Mouse (Mus musculus) ZHBTc4 (cell line): Measurements from ENCODE around the gene Slc22a6.

Source experiments
- DNase-seq: peaks from one replicate; pipeline ENCODE4 v3.0.0-alpha.2; 2011; ENCODE audit warnings: low read depth, low spot score

The Slc22a6 gene

DNA sequence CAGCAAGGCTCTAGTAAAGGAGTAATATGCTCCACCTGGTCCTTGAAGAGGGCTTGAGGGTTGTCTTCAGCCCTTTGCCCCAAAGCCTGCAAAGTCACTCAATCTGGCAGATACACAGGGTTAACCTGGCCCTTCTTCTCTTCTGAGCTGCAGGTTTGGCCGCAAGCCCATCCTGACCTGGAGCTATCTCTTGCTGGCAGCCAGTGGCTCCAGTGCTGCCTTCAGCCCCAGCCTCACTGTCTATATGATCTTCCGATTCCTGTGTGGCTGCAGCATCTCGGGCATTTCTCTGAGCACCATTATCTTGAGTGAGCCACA, 12.6 kb upstream of the Slc22a6 start:
- DNase-seq = no peak

DNA sequence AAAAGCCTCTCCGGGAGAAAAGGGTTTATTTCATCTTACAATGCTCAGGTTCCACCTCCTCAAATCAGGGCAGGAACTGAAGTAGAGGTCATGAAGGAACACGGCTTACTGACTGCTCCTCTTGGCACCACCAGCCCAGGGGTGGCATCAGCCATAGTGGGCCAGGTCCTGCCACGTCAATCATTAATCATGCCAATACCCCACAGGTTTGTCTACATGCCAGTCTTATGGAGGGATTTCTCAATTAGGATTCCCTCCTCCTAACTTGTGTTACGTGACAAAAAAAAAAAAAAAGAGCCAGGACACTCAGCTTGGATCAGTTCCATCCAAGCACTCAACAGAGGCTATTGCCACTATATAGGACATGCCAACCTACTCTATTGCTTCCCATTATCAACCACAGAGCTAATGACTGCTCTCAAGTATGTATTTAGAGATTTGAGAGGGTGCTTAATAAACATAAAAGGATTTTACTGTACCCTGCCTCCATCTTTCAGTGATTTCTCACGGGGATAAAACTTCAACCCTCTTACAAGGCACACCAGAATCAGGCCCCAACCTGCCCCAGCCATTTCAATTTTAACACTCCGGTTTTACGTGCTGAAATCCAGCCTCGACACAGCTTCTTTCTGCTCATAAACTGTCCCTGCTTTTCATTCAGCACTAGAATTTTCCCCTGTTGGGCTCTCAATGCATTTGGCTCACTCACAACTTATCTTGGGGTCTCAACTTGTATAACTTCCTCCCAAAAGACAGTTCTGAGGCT, 6.3 kb upstream of the Slc22a6 start:
- no peak for DNase-seq

DNA sequence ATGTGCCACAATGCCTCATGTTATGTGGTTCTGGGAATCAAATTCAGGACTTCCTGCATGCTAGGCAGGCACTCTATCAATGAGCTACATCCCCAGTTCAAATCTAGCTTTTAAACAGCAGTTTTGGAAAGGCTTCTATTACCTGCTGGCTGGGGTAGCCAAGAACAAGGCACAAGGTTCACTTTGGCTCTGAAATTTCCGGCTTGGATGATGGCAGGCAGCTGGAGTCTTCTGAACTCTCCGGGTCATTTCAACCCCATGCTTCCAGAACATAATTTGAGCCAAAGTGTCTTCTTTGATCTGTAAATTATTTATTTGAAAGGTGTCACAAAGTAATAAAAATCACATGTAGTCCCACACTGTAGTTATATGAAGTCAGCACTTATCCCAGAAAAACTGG, 4.7 kb upstream of the Slc22a6 start:
- no peak for DNase-seq

DNA sequence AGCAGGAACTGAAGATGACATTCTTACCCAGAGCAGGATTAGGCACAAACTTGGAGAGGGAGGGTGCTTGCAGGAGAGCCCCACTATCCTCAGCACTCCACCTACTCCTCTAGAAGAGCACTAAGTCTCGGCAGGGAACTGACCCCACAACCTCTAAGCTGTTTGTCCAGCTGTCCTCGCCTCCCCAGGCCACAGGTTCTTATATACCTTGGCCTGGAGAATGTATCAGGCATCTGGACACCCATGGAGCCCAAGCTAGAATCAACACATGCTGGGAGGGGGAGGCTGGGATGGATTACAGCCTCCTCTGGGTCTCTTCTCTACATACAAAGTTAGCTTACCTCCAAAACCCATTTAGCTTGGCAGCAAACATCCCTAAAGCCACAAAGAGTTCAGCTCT, 3.5 kb upstream of the Slc22a6 start:
- DNase-seq = no peak

DNA sequence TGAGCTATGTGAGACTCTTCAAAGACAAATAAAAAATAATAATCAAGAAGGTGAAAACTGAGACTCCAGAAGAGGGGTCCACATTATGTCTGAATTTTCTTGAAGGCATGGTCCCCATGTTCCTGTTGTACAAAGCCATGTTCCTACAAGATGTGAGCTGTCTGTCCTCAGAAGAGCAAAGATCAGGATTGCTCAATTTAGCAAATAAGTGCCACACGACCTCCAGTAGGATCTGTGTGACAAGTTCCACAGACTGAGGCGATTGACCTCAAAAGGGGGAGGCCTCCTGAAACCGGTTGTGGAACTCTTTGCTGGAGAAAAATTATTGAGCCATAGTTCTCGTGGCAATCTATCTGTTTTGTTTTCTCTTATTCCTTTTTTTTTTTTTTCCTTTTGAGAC, 1.5 kb upstream of the Slc22a6 start:
- DNase-seq = no peak

DNA sequence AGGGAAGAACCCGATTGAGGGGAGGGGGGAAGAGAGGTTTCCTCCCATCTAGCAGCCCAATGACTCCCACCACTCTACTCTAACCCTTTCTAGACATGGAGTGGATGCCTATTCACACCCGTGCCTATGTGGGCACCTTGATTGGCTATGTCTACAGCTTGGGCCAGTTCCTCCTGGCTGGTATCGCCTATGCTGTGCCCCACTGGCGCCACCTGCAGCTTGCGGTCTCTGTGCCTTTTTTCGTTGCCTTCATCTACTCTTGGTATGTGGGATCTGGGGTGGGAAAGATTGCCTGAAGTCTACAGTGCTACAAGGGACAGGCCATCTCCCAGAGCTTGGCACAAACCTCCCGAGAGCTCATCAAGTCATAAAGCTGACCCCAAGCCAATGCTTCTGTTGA, 3.3 kb downstream of the Slc22a6 start:
- peak; percentile 4 for DNase-seq

DNA sequence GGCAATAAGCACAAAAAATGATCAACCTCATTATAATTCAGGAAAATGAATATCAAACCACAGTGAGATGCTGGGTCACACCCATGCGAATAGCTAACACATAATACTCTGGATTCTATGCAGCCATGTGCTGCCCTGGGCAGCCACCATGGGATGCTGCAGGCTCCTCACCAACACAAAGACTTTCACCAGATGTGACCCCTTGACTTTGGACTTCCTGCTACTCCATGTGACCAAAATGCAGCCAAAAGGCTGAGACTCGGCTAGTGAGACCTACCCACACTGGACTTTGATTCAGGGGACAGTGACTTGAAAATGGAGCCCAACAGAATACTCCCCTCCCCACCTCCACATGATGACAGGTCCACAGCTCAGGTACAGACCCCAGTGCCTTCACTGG, 12.4 kb downstream of the Slc22a6 start:
- DNase-seq = no peak

DNA sequence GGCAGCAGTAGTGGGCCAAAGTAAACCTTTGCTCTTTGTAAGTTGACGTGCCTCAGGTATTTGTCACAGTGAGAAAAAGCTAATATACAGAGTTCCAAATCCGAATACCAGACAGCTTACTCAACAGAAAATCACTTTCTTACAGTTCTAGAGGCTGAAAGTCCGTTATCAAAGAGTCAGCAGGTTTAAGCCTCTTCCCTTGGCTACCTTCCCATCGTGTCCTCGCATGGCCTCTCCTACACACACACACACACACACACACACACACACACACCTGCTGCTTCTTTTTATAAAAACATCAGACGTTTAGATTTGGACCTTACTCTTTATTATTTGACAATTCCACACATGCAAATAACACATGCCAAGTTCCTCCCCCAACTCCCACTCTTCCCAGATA, 13.0 kb downstream of the Slc22a6 start:
- DNase-seq = no peak

DNA sequence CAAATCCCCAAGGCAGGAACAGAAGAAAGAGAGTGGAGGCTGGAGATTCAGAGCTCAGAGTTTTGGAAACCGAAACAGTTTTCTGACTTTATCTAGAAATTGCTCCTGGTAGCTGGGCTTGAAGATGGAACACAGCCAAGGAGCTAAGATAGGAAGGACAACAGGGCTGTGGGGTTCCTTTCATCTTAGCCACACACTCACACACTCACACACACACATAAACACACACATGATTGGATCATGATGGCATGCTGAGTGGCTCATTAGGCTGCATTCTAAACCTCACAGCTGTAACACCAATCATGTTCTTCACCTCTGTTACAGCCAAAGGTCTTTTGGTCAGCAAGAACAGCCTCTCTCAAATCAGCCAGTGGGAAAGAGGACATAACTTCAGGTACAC, 14.2 kb downstream of the Slc22a6 start:
- DNase-seq = no peak

DNA sequence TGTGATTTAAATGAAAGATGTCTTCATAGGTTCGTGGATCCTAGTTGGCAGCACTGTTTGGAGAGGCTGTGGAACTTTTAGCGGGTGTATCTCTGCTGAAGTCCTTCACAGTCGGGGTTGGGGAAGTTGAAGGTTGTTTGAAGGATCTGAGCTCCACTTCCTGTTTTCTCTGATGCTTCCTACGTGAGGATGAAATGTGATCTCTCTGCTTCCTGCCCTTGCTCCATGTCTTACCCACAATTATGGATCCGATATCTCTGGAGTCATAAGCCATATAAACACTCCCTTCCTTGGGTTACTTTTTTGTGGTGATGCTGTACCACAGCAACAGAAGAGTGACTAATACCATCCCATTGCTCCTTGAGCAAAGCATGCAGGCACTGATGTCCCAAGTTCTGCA, 24.2 kb downstream of the Slc22a6 start:
- DNase-seq = no peak

DNA sequence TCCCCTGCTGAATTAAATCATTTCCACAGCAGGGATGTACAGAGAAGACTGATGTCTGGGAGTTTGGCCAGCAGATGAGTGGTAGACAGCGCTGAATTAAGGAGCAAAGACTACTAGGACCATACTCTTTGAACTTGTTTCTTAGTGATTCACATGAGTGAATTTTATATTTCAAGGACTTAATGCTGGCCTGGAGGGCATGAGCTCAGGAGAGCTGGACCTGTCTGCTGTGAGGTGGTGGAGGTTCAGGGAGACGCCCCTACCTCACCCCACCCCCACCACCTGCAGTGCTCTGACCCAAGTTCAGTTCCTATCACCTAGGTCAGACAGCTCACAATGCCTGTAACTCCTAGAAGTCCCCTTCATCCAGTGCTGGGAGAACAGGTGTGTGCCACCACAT, 28.6 kb downstream of the Slc22a6 start:
- no peak for DNase-seq

DNA sequence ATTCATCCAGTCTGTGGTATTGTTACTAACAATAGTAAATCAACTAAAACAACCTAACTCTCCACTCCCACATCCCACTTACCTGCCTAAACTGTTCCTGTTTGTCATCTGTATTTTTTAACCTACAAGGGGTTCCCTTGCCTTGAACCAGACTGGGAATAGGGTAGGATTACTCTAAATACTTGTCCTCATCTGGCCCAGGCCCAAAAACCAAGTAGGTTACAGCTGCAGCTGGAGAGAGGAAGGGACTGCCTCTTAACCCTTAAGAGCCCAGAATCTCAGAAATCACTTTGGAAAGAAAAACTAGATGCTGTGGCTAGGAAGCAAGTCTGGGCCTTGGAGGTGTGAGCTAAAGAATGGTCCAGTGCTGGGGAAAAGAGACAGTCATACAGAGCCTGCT, 38.0 kb downstream of the Slc22a6 start:
- DNase-seq = no peak

DNA sequence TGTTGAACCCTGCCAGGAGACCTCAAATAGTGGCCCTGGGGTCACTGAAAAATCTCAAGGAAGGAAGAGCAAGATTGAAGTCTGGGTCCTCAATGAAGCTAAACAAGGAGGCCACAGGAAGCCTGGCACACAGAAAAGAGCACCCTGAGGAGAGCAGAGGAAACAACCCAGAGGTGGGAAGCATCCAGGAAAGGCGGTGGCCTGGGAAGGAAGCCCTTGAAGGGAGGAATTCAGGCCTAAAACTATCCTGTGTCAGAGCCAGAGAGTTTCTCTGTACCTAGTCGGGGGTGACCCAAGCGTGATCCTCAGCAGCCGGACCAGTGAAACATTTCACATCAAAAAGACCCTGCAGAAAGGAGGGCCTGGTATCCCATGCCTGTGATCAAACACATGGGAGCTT, 38.5 kb downstream of the Slc22a6 start:
- DNase-seq = no peak

DNA sequence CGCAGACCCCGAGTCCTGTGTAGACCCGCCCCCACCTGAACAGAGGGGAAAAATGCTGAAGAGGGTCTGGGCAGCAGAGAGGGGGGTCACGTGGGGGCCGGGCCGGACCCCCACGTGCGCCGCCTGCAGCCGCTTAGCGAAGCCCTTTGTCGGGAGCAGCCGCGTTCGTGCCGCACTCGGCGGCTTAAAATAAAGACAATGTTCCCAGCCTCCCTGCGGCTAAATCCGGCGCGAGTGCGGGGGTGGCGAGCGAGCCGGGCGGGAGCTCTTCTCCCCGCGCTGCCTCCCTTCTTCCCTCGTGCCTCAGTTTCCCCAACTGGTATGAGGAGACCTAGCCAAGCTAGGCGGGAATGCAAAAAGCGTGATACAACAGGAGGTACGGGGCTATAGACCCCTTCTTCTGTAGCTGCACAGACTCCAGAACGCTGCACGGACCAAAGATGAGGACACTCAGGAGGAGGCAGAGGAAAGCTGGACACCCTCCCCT, 44.0 kb downstream of the Slc22a6 start:
- DNase-seq = peak; percentile 52

DNA sequence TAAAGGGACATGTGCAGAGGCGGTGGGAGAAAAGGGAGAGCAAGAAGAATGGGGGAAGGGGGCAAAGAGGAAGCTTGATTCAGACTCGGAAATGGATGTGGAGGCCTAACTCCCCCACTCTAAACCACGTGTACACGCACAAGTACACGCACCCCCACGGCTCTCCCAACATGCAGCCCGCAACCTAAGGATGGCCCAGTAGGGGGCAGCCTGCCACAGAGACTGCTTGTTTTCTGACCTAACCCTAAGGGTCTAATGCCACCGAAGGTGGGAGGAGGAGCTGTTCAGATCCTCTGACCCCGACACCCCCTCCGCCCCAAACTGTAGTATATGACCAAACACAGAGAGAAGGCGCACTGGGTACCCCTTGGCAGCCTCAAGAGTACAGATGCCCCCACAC, 44.5 kb downstream of the Slc22a6 start:
- peak; percentile 78 for DNase-seq

DNA sequence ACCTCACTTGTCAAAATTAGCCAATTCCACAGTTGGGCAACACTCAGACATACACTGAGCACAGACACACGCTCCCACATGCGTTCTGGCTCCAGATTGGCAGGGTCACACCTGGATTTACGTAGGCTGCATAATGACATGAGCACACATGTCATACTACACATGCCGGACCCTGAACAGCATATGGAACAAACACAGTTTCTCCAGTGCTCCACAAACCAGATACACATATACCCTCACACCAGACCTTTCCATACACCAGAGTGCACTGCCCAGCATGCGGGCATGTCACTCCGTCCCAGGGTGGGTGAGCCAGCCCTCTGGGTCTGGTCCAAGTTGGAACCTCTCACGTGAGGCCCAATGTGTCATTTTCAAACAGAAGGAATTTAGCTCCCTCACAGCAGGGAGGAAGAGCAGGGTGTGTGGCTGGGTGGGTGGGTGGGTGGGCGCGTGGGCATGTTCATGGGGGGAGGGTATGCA, 45.6 kb downstream of the Slc22a6 start, which contains the start of gene Chrm1:
Gene Chrm1 (plus strand): TSS at position 430 of the 480 bp plus-strand sequence.
- DNase-seq = no peak

DNA sequence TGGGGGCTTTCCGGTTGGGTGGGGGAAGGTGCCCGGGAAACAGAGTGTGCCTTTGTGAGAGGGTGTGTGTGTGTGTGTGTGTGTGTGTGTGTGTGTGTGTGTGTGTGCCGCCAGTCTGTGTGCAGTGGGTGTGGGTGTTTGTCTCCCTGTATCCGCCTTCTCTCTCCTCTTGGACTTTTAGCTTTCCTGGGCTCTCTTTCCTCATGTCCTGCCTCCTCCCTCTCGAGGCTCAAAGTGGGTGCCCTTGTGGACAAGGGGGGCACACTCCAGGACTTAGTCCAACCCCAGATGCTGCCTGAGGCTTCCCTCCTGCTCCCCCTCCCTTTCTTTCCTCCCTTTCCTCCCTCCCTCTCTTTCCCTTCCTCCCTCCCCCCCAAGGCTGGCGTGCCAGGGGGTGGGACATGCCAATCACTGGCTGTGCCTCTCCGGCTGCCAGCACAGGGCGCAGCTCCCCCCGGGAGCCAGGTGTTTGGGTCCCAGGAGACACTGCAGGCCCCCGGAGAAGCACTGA, 46.1 kb downstream of the Slc22a6 start:
- no peak for DNase-seq

DNA sequence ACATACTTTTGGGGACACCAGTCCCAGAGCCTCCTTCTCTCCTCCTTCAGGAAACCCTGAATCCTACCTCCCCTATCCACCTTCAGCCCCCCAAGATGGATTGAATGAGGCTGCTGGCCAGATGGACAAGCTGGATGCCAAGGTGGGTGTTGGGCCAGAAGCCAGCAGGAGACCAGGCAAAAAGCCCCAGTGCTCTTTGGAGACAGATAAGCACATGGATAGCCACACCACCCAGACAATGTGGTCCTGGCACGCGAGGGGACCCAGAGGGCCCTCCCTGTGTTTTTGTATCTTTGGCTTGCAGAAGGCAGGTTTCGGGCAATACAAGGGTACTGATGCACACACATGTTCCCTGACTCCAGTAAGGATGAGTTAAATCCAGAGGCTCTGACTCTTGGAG, 47.0 kb downstream of the Slc22a6 start:
- DNase-seq = no peak

DNA sequence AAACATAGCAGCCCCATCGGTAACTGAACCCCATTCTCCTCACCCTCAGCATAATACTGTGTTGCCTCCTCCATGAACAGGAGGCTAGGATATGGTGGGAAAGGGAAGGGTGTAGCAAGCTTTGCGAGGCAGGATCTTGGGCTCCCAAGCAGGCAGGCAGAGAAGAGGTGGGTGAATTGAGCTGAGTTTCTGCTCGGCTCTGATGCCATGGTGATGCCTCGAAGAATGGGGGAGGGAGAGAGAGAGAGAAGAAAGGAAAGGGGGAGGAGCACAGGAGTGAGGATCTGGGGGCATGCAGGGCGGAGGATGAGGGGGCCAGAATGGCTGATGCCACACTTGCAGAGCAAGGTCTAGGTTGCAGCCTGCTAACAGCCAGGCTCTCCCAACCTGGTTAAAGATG, 47.9 kb downstream of the Slc22a6 start:
- DNase-seq = no peak

DNA sequence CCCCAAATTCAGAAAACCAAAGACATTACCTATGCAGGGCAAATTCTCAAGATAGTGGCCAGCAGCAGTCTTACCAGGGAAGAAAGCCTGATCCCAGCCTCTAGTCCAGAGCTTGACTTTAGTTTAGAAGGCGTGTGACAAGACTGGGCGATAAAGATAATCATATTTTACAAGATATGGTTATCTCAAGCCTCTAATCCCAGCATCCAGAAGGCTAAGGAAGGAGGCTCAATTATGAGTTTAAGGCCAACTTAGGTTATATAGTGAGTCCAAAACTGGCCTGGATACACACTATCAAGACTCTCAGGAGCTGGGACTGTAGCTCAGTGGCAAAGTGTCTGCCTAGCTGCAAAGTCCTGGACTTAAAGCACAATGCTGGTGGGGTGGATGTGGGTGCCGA, 55.0 kb downstream of the Slc22a6 start:
- no peak for DNase-seq

DNA sequence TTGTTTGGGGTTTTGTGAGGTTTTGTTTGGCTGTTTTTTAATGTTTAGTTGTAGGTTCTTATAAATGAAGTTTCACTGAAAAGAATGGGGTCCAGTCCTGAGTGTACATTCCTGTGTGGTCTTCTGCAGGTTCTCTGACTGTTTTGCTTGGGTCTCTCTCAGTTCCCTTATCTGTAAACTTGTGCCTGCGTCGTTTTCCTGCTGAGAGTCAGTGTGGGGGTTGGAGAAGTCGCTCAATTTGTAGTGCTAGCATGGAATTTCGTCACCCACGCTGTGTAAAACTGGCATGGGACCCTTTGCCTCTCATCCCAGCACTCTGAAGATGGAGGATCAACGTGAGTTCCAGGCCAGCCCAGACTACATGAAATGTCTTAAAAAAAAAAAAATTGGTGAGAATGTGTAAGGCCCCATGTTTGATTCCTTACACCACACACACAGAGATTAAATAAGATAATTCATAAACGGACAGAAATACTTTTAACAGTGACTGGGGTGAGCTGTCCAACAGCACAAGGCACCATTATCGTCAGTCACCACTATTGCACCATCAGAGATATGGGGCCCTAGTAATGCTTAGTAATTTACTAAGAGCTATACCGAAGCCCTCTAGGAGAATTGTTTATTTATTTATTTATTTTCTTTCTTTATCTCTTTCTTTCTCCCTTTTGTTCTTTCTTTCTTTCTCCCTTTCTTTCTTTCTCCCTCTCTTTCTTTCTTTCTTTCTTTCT, 55.7 kb downstream of the Slc22a6 start:
- no peak for DNase-seq
